Comparison of ENCODE assay signal across 19 mouse cellular contexts in genomic region chr13:114017928-114018327, GRCm38 (mm10).
DNase-seq lines count a peak whose midpoint lies in the region; ATAC-seq and TF ChIP-seq lines count a peak whose summit lies in the region.
"Had no signal": no experiment of that assay in that cellular context is flagged by ENCODE, and none has a peak within 500 bp of the region (broad histone marks: within the 10 kb centered on the region; RNA-seq: fewer than 3 reads in every experiment).

No protein-coding gene starts in this region.

- TF ChIP-seq EP300 in stomach, postnatal 0 days (optimal IDR thresholded peaks at IDR 0.05), result no peak

- 82% methylated on average over 8 of the region's 8 CpGs for WGBS in hindbrain, embryonic 14.5 days
- 87% methylated on average over 8 of the region's 8 CpGs for WGBS in hindbrain, embryonic 11.5 days
- WGBS in heart, embryonic 15.5 days, result 33% methylated on average over 8 of the region's 8 CpGs
- 42% methylated on average over 8 of the region's 8 CpGs for WGBS in stomach, postnatal 0 days

- no peaks in the 10 kb centered on the region for H3K36me3 ChIP-seq in hindbrain, embryonic 14.5 days (replicated peaks; ENCODE audit: control insufficient read depth, insufficient read depth)
- H3K36me3 ChIP-seq in hindbrain, embryonic 11.5 days (ENCODE audit: control insufficient read depth, insufficient read depth, low read length), result no peaks in the 10 kb centered on the region
- no peaks in the 10 kb centered on the region for H3K36me3 ChIP-seq in heart, embryonic 15.5 days
- H3K36me3 ChIP-seq in stomach, postnatal 0 days (ENCODE audit: control insufficient read depth, insufficient read depth, low read length), result no peaks in the 10 kb centered on the region
- H3K36me3 ChIP-seq: embryonic facial prominence, embryonic 12.5 days; forebrain, embryonic 15.5 days; hindbrain, embryonic 15.5 days; kidney, embryonic 15.5 days had no signal

- H3K4me1 ChIP-seq in hindbrain, embryonic 14.5 days (replicated peaks; ENCODE audit: control insufficient read depth, insufficient read depth, low read length), result no peaks in the 10 kb centered on the region
- H3K4me1 ChIP-seq in hindbrain, embryonic 11.5 days (replicated peaks; ENCODE audit: control insufficient read depth, insufficient read depth, low read length), result no peaks in the 10 kb centered on the region
- H3K4me1 ChIP-seq in heart, embryonic 15.5 days (replicated peaks), result peaks cover 7% of the 10 kb centered on the region; the same call in 1 of the 2 replicates
- no peaks in the 10 kb centered on the region for H3K4me1 ChIP-seq in stomach, postnatal 0 days (replicated peaks; ENCODE audit: control insufficient read depth, insufficient read depth)
- H3K4me1 ChIP-seq: forebrain, embryonic 15.5 days; hindbrain, embryonic 15.5 days; kidney, embryonic 15.5 days had no signal

- no peak overlapping the region for H3K4me3 ChIP-seq in hindbrain, embryonic 14.5 days (replicated peaks; ENCODE audit: low read length)
- no peak overlapping the region for H3K4me3 ChIP-seq in hindbrain, embryonic 11.5 days (ENCODE audit: low read depth, low read length)
- H3K4me3 ChIP-seq in heart, embryonic 15.5 days, result peak overlapping the region; percentile 17; the same call in 1 of the 2 replicates
- H3K4me3 ChIP-seq in stomach, postnatal 0 days (ENCODE audit: low read depth, low read length), result no peak overlapping the region
- H3K4me3 ChIP-seq: embryonic facial prominence, embryonic 12.5 days; forebrain, embryonic 15.5 days; hindbrain, embryonic 15.5 days; kidney, embryonic 15.5 days had no signal

- no peak overlapping the region for H3K4me2 ChIP-seq in hindbrain, embryonic 14.5 days (replicated peaks)
- H3K4me2 ChIP-seq in hindbrain, embryonic 11.5 days (replicated peaks; ENCODE audit: low read depth, low read length), result no peak overlapping the region
- H3K4me2 ChIP-seq in heart, embryonic 15.5 days, result peak overlapping the region; percentile 46
- H3K4me2 ChIP-seq in stomach, postnatal 0 days (replicated peaks; ENCODE audit: low read depth), result peak overlapping the region; percentile 15; the same call in 1 of the 2 replicates
- H3K4me2 ChIP-seq: embryonic facial prominence, embryonic 12.5 days; forebrain, embryonic 15.5 days; hindbrain, embryonic 15.5 days; kidney, embryonic 15.5 days; liver, embryonic 11.5 days had no signal

- H3K27ac ChIP-seq in hindbrain, embryonic 14.5 days, result 0 out of 2 replicates have a peak overlapping the region, but pooled peaks have one; percentile 9
- no peak overlapping the region for H3K27ac ChIP-seq in hindbrain, embryonic 11.5 days (ENCODE audit: low read depth, low read length)
- peak overlapping the region; percentile 38; the same call in 1 of the 2 replicates for H3K27ac ChIP-seq in heart, embryonic 15.5 days
- no peak overlapping the region for H3K27ac ChIP-seq in stomach, postnatal 0 days (replicated peaks)
- H3K27ac ChIP-seq: embryonic facial prominence, embryonic 12.5 days; forebrain, embryonic 15.5 days; hindbrain, embryonic 15.5 days; kidney, embryonic 15.5 days had no signal

- H3K9me3 ChIP-seq in hindbrain, embryonic 14.5 days (ENCODE audit: control insufficient read depth, low read length), result no peaks in the 10 kb centered on the region
- H3K9me3 ChIP-seq in hindbrain, embryonic 11.5 days (ENCODE audit: control insufficient read depth, low read length), result no peaks in the 10 kb centered on the region
- no peaks in the 10 kb centered on the region for H3K9me3 ChIP-seq in heart, embryonic 15.5 days (replicated peaks)
- H3K9me3 ChIP-seq in stomach, postnatal 0 days (ENCODE audit: control insufficient read depth, low read length), result no peaks in the 10 kb centered on the region
- H3K9me3 ChIP-seq: embryonic facial prominence, embryonic 12.5 days; forebrain, embryonic 15.5 days; hindbrain, embryonic 15.5 days; kidney, embryonic 15.5 days had no signal

- no peaks in the 10 kb centered on the region for H3K27me3 ChIP-seq in hindbrain, embryonic 14.5 days (ENCODE audit: control insufficient read depth, insufficient read depth, low read length)
- no peaks in the 10 kb centered on the region for H3K27me3 ChIP-seq in hindbrain, embryonic 11.5 days (ENCODE audit: control insufficient read depth, insufficient read depth, low read length)
- no peaks in the 10 kb centered on the region for H3K27me3 ChIP-seq in heart, embryonic 15.5 days
- no peaks in the 10 kb centered on the region for H3K27me3 ChIP-seq in stomach, postnatal 0 days (ENCODE audit: control insufficient read depth, insufficient read depth, low read length)
- H3K27me3 ChIP-seq: embryonic facial prominence, embryonic 12.5 days; forebrain, embryonic 15.5 days; hindbrain, embryonic 15.5 days; kidney, embryonic 15.5 days had no signal

- no peak for DNase-seq in hindbrain, embryonic 14.5 days (ENCODE audit: low spot score)
- no peak for DNase-seq in hindbrain, embryonic 11.5 days (ENCODE audit: low spot score)
- DNase-seq in heart, adult 9 months (ENCODE audit: low spot score in 2 of 2), result peak; percentile 19 to 20
- no peak for DNase-seq in stomach, postnatal 0 days (ENCODE audit: low spot score)
- no peak for DNase-seq in gastrocnemius, postnatal 36 days
- DNase-seq in kidney, postnatal 36 days, result no peak
- DNase-seq: adrenal gland, postnatal 25 days; B cell, adult 2 months; cerebellum, adult 2 months; lung, adult 18-20 months; lung, postnatal 14 days; right cerebral cortex, postnatal 25 days had no signal

- no peak overlapping the region for H3K9ac ChIP-seq in hindbrain, embryonic 14.5 days
- no peak overlapping the region for H3K9ac ChIP-seq in hindbrain, embryonic 11.5 days (ENCODE audit: low read depth, low read length)
- no peak overlapping the region for H3K9ac ChIP-seq in heart, embryonic 15.5 days
- no peak overlapping the region for H3K9ac ChIP-seq in stomach, postnatal 0 days (ENCODE audit: low read length)
- H3K9ac ChIP-seq: embryonic facial prominence, embryonic 12.5 days; forebrain, embryonic 15.5 days; hindbrain, embryonic 15.5 days; kidney, embryonic 15.5 days had no signal

- TF ChIP-seq CTCF in stomach, postnatal 0 days (IDR thresholded peaks at IDR 0.05; ENCODE audit: low read depth), result no peak

- intact Hi-C loops in gastrocnemius, postnatal 36 days (cut with DNase I), result no loop called here

- ATAC-seq in hindbrain, embryonic 14.5 days (ENCODE audit: low FRiP score), result no peak
- no peak for ATAC-seq in hindbrain, embryonic 11.5 days (ENCODE audit: low FRiP score)
- 0 out of 2 replicates have a peak, but pooled peaks have one; percentile 35 for ATAC-seq in heart, embryonic 15.5 days (replicated peaks; ENCODE audit: insufficient number of reproducible peaks, insufficient read depth, low FRiP score, low read depth)
- no peak for ATAC-seq in stomach, postnatal 0 days (ENCODE audit: low FRiP score, low TSS enrichment)
- ATAC-seq: forebrain, embryonic 15.5 days; intestine, postnatal 0 days had no signal

Comparison
In these comparisons a context has a peak if more than half of its experiments do, and no peak if none do; other contexts are left out.
1. H3K27ac ChIP-seq: peak in hindbrain, embryonic 14.5 days (single experiment) and heart, embryonic 15.5 days (single experiment); none in hindbrain, embryonic 11.5 days (single experiment) and stomach, postnatal 0 days (single experiment).
2. DNase-seq: peak in heart, adult 9 months (2 of 2); none in hindbrain, embryonic 14.5 days (single experiment), hindbrain, embryonic 11.5 days (single experiment), stomach, postnatal 0 days (single experiment), gastrocnemius, postnatal 36 days (0 of 2) and kidney, postnatal 36 days (0 of 2).
3. H3K4me2 ChIP-seq: peak in heart, embryonic 15.5 days (single experiment) and stomach, postnatal 0 days (single experiment); none in hindbrain, embryonic 14.5 days (single experiment) and hindbrain, embryonic 11.5 days (single experiment).